Mouse (Mus musculus): ENCODE data around the gene Nbeal1.

DNA sequence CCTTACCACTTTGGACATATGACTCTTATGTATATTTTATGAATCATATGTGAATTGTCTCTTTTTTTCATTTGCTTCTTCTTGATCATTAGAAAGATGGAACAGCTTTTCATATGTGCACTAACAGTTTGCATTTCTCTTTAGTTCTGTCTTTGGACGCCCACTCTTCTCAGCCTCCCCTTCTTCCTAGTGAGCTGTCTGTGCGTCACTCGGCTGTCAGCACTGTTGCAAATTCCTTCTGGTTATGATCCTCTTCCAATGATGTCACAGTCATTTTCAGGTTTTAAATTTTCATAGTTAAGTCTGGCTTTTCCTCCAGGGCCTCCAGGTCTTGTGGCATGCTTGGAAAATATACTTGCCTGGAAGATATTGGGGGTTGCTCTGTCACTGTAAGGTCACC lies 201.5 kb downstream of the Nbeal1 start:
- TF ChIP-seq CTCF (IDR thresholded peaks at IDR 0.05; ENCODE audit: borderline replicate concordance, insufficient read depth, low read depth, low read length) (no peak), POLR2A (IDR thresholded peaks at IDR 0.05; ENCODE audit: borderline replicate concordance, insufficient read depth, low read length) (no peak)

All from cerebellum, adult 2 months (tissue).